Mouse (Mus musculus) heart, adult 2 months (tissue): ENCODE measurements at regions not wholly inside any gene's neighbourhood (a gene's known extent, or its start where the extent isn't known, plus 50 kb on each side); places are given as distances from the start of the nearest gene placed in this dataset.

ENCODE experiments used
- CTCF ChIP-seq: fragments of 200-600 bp; IDR thresholded peaks from 2 replicates; pipeline ENCODE4 v1.8.1; 2022; ENCODE audit warnings: antibody characterized with exemption, mild to moderate bottlenecking, moderate library complexity
- EP300 ChIP-seq: fragments of 200-500 bp; IDR thresholded peaks from 2 replicates; pipeline ENCODE4 v1.6.1; 2011; ENCODE audit warnings: low read depth, low read length, control low read depth; ENCODE audit not compliant: insufficient read depth
- POLR2A ChIP-seq: fragments of 200-500 bp; IDR thresholded peaks from 2 replicates; pipeline ENCODE4 v1.6.1; 2011; ENCODE audit warnings: mild to moderate bottlenecking, low read depth, low read length, control low read depth; ENCODE audit not compliant: insufficient read depth

DNA sequence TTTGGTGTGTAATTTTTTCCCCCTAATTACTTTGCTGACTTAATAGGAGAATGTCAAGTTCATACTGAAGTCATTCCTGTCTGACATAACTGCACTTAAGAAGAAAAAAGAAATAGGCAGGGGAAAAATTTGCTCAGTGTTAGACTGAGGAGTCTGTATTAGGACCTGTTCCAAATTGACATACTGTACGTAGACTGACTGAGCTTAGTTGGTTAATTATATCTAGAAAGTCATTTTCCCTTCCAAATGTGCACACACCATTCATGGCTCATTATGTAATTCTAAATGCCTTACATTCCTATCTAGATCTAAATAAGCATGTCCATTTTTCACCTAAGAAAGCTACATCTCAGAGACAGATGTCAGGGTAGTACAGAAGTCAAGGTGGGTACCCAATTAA is 435.6 kb upstream of the Htr2a start:
- TF ChIP-seq CTCF = no peak
- no peak for TF ChIP-seq POLR2A
- no peak for TF ChIP-seq EP300
